ENCODE assay signal across 8 mouse cellular contexts in the genomic region with DNA sequence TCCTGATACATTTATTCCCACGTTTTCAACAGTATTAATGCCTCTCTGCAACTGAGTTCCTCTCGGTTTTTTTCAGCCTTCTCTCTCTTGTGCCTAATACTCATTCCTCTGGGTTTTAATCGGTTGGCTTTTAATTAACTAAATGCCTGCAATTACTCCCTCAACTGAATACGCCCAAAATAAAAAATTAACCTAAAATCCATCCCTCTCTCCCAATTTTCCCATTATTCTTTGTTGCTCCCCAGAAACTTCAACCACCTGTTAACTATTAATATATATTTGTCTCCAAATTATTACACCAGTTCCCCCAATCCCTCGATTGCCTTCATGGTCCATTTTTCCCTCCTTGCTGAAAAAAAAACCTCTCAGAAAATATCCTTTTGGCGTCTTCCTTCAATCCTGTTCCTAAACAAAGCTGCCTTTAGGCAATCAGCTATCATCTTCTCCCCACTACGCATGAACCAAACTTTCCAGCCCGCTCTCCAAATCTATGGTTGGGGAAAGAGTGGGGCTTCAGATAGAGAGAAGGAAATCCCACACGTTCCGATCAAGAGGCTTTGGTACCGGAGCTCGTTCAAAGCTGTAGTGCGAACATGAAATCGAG. TPM values are rescaled to one million over a fixed set of nuclear protein-coding genes. Genes with fewer than 3 reads are reported as not detected.
DNase-seq lines count a peak whose midpoint lies in the region; ATAC-seq and TF ChIP-seq lines count a peak whose summit lies in the region.

No protein-coding gene starts in this region.

- DNase-seq in lung, postnatal 10 days: no peak
- peak; percentile 43 for DNase-seq in kidney, postnatal 0 days (ENCODE audit: low spot score)
- no peak for DNase-seq in cerebellum, postnatal 14 days
- no peak for DNase-seq in frontal cortex, postnatal 10 days (ENCODE audit: low spot score in 2 of 2)

- peak overlapping the region; percentile 95 for H3K4me3 ChIP-seq in lung, embryonic 15.5 days
- peak overlapping the region; percentile 97 for H3K4me3 ChIP-seq in embryonic facial prominence, embryonic 15.5 days (replicated peaks)
- peak overlapping the region; percentile 81 for H3K4me3 ChIP-seq in kidney, postnatal 0 days (replicated peaks; ENCODE audit: low read depth, low read length)
- peak overlapping the region; percentile 99 for H3K4me3 ChIP-seq in neural tube, embryonic 14.5 days (ENCODE audit: low read depth, low read length)

- peaks cover 37% of the 10 kb centered on the region for H3K36me3 ChIP-seq in lung, embryonic 15.5 days
- peaks cover 37% of the 10 kb centered on the region for H3K36me3 ChIP-seq in embryonic facial prominence, embryonic 15.5 days
- peaks cover 31% of the 10 kb centered on the region for H3K36me3 ChIP-seq in kidney, postnatal 0 days (ENCODE audit: insufficient read depth, low read length)
- H3K36me3 ChIP-seq in neural tube, embryonic 14.5 days (ENCODE audit: control insufficient read depth, insufficient read depth, low read length): peaks cover 29% of the 10 kb centered on the region

- under 1% methylated on average over 14 of the region's 14 CpGs for WGBS in lung, embryonic 15.5 days
- under 1% methylated on average over 14 of the region's 14 CpGs for WGBS in embryonic facial prominence, embryonic 15.5 days
- under 1% methylated on average over 14 of the region's 14 CpGs for WGBS in kidney, postnatal 0 days
- WGBS in neural tube, embryonic 14.5 days: 2% methylated on average over 14 of the region's 14 CpGs

- peak overlapping the region; percentile 92 for H3K27ac ChIP-seq in lung, embryonic 15.5 days
- peak overlapping the region; percentile 94 for H3K27ac ChIP-seq in embryonic facial prominence, embryonic 15.5 days (replicated peaks)
- peak overlapping the region; percentile 97 for H3K27ac ChIP-seq in kidney, postnatal 0 days
- peak overlapping the region; percentile 91 for H3K27ac ChIP-seq in neural tube, embryonic 14.5 days (ENCODE audit: low read depth, low read length)

- peaks cover 10% of the 10 kb centered on the region; the same call in 1 of the 2 replicates for H3K4me1 ChIP-seq in lung, embryonic 15.5 days
- peaks cover 7% of the 10 kb centered on the region for H3K4me1 ChIP-seq in embryonic facial prominence, embryonic 15.5 days
- no peaks in the 10 kb centered on the region for H3K4me1 ChIP-seq in kidney, postnatal 0 days (replicated peaks; ENCODE audit: insufficient read depth, low read length)
- H3K4me1 ChIP-seq in neural tube, embryonic 14.5 days (ENCODE audit: control insufficient read depth, insufficient read depth, low read length): peaks cover 14% of the 10 kb centered on the region

- peak overlapping the region; percentile 99 for H3K9ac ChIP-seq in lung, embryonic 15.5 days
- H3K9ac ChIP-seq in embryonic facial prominence, embryonic 15.5 days: peak overlapping the region; percentile 100
- H3K9ac ChIP-seq in kidney, postnatal 0 days (ENCODE audit: low read depth, low read length): peak overlapping the region; percentile 98
- peak overlapping the region; percentile 99 for H3K9ac ChIP-seq in neural tube, embryonic 14.5 days (replicated peaks; ENCODE audit: low read depth, low read length)

- no peak for ATAC-seq in lung, embryonic 15.5 days (ENCODE audit: borderline replicate concordance, extremely low read depth, low FRiP score, low TSS enrichment)
- no peak for ATAC-seq in embryonic facial prominence, embryonic 15.5 days (ENCODE audit: insufficient number of reproducible peaks, low FRiP score, low TSS enrichment, low read depth)
- ATAC-seq in kidney, postnatal 0 days (replicated peaks; ENCODE audit: low FRiP score, low read depth): no peak
- ATAC-seq in neural tube, embryonic 14.5 days (ENCODE audit: low read depth): no peak
- ATAC-seq in inflammation-experienced regulatory T-cells, adult 6 months: no peak

- H3K27me3 ChIP-seq in lung, embryonic 15.5 days: no peaks in the 10 kb centered on the region
- no peaks in the 10 kb centered on the region for H3K27me3 ChIP-seq in embryonic facial prominence, embryonic 15.5 days
- no peaks in the 10 kb centered on the region for H3K27me3 ChIP-seq in kidney, postnatal 0 days (ENCODE audit: insufficient read depth, low read length)
- H3K27me3 ChIP-seq in neural tube, embryonic 14.5 days (ENCODE audit: control insufficient read depth, insufficient read depth, low read length): no peaks in the 10 kb centered on the region

- peak overlapping the region; percentile 70 for H3K4me2 ChIP-seq in lung, embryonic 15.5 days
- peak overlapping the region; percentile 54 for H3K4me2 ChIP-seq in embryonic facial prominence, embryonic 15.5 days (replicated peaks)
- H3K4me2 ChIP-seq in kidney, postnatal 0 days (ENCODE audit: low read length): peak overlapping the region; percentile 71
- H3K4me2 ChIP-seq in neural tube, embryonic 14.5 days (ENCODE audit: low read depth, low read length): peak overlapping the region; percentile 72

- H3K9me3 ChIP-seq in lung, embryonic 15.5 days: no peaks in the 10 kb centered on the region
- no peaks in the 10 kb centered on the region for H3K9me3 ChIP-seq in embryonic facial prominence, embryonic 15.5 days (replicated peaks)
- no peaks in the 10 kb centered on the region for H3K9me3 ChIP-seq in kidney, postnatal 0 days (replicated peaks; ENCODE audit: low read length)
- H3K9me3 ChIP-seq in neural tube, embryonic 14.5 days (ENCODE audit: control insufficient read depth, low read length): no peaks in the 10 kb centered on the region

- no peak for TF ChIP-seq CTCF in kidney, postnatal 0 days (IDR thresholded peaks at IDR 0.05; ENCODE audit: low read depth)

RNA-seq across cellular contexts. Expression of gene Polr2m, which starts 0.8 kb away (rescaled TPM):
- 382 and 392 TPM in 2 replicates for polyA plus RNA-seq in lung, embryonic 15.5 days (2015; fragmentation: Nextera tagmentation; extraction: Ambion mirVana)
- polyA plus RNA-seq in embryonic facial prominence, embryonic 15.5 days (2015; fragmentation: Nextera tagmentation; extraction: Ambion mirVana): 373 and 378 TPM in 2 replicates
- 324 and 337 TPM in 2 replicates for polyA plus RNA-seq in kidney, postnatal 0 days (2015; fragmentation: Nextera tagmentation; extraction: Ambion mirVana)
- 254 and 284 TPM in 2 replicates for polyA plus RNA-seq in neural tube, embryonic 14.5 days (2014; fragmentation: Nextera tagmentation; extraction: Ambion mirVana)
- 10 to 100 TPM; 19.3 to 26.8 (median 23.3) TPM for polyA plus RNA-seq in inflammation-experienced regulatory T-cells, adult 6 months (2017; shearing (Covaris generic))
